Mouse (Mus musculus) forebrain, embryonic 16.5 days (tissue): ENCODE measurements around the gene Pkd1l3. TPM values are rescaled to one million over a fixed set of nuclear protein-coding genes. Genes with fewer than 3 reads are reported as not detected.

Experiments used
- ATAC-seq: fragments of 200-750 bp; cut with Nextera tagmentation; 2 replicates; pipeline ENCODE4 v1.8.0; 2017; ENCODE audit warnings: mild to moderate bottlenecking, moderate library complexity
- H3K27ac ChIP-seq: fragments of 300-500 bp; sonication (generic); 2 replicates; pipeline ENCODE4 v1.5.1; 2014; ENCODE audit warnings: low read length, control low read depth
- H3K27me3 ChIP-seq: fragments of 300-500 bp; sonication (generic); replicated peaks from 2 replicates; pipeline ENCODE4 v1.6.1; 2014; ENCODE audit warnings: low read length; ENCODE audit not compliant: control insufficient read depth, insufficient read depth
- H3K36me3 ChIP-seq: fragments of 300-500 bp; sonication (generic); 2 replicates; pipeline ENCODE4 v1.6.1; 2014; ENCODE audit not compliant: control insufficient read depth, insufficient read depth
- H3K4me1 ChIP-seq: fragments of 300-500 bp; sonication (generic); replicated peaks from 2 replicates; pipeline ENCODE4 v1.6.1; 2014; ENCODE audit warnings: low read length; ENCODE audit not compliant: control insufficient read depth, insufficient read depth
- H3K4me2 ChIP-seq: fragments of 300-500 bp; sonication (generic); 2 replicates; pipeline ENCODE4 v1.6.1; 2014; ENCODE audit warnings: mild to moderate bottlenecking, low read length, control low read depth
- H3K4me3 ChIP-seq: fragments of 300-500 bp; sonication (generic); replicated peaks from 2 replicates; pipeline ENCODE4 v1.5.1; 2014; ENCODE audit warnings: mild to moderate bottlenecking, low read length, control low read depth
- H3K9ac ChIP-seq: fragments of 300-500 bp; sonication (generic); replicated peaks from 2 replicates; pipeline ENCODE4 v1.6.1; 2014; ENCODE audit warnings: low read depth, low read length, control low read depth
- H3K9me3 ChIP-seq: fragments of 300-500 bp; sonication (generic); 2 replicates; pipeline ENCODE4 v1.6.1; 2016; ENCODE audit warnings: low read length; ENCODE audit not compliant: control insufficient read depth
- WGBS: fragments of 180-500 bp; shearing (Covaris S2); extraction: QIAGEN DNeasy Blood & Tissue Kit; methylation state at CpG from one replicate; pipeline ENCODE4 v1.1.7; 2014; 5-methylcytosine and 5-hydroxymethylcytosine counted together
- polyA plus RNA-seq: library from polyadenylated mRNA; unstranded; fragments of >200 nt; fragmentation: Nextera tagmentation; extraction: Ambion mirVana; gene quantifications from 2 replicates; pipeline ENCODE4 v1.2.1, GENCODE M21; 2015

Pkd1l3 gene
- polyA plus RNA-seq, 1 experiment from 2014 or later = 0.03 TPM

GRCm38 (mm10) chr8:109691769-109692168 lies 77.5 kb downstream of the Pkd1l3 start:
- WGBS = 39% methylated on average over 5 of the region's 5 CpGs
- Histone ChIP-seq H3K27me3 (no peaks in the 10 kb centered on the region), H3K4me2 (peak overlapping the region; percentile 75), H3K4me1 (peaks cover 19% of the 10 kb centered on the region), H3K4me3 (peak overlapping the region; percentile 100), H3K27ac (no peak overlapping the region), H3K9ac (peak overlapping the region; percentile 27; the same call in 1 of the 2 replicates), H3K9me3 (no peaks in the 10 kb centered on the region), H3K36me3 (no peaks in the 10 kb centered on the region)
- ATAC-seq = no peak

DNA sequence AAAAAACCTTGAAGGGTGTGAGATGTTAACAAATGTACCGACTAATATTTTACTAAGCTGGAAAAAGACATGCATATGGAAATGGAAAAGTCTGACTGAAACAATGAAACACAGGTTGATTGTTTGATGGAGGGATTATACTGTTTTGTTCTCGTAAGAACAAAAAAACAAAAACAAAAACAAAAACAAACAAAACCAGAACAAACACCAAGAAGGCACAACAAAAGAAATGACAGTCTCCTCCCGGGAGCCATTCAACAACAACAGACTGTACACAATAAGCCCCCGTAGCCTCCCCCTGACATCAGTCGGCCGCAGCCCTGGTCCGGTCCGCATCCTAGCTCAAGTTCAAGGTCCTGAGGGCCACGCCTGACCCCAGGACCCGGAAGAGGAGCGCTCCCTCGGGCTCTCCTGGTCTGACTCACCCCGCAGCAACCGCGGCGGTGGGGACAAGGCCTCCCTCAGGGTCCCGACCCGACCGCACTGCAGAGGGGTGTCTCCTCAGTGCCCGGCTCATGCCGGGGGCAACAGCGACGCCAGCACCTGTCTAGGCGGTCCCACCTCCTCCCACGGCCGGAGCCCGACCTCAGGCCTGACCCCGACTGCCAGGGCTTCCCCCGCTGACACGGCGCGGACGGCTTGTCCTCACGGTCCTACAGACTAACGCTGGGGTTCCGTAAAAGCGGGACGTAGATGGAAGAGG lies 78.3 kb downstream of the Pkd1l3 start:
- WGBS = under 1% methylated on average over 38 of the region's 38 CpGs

DNA sequence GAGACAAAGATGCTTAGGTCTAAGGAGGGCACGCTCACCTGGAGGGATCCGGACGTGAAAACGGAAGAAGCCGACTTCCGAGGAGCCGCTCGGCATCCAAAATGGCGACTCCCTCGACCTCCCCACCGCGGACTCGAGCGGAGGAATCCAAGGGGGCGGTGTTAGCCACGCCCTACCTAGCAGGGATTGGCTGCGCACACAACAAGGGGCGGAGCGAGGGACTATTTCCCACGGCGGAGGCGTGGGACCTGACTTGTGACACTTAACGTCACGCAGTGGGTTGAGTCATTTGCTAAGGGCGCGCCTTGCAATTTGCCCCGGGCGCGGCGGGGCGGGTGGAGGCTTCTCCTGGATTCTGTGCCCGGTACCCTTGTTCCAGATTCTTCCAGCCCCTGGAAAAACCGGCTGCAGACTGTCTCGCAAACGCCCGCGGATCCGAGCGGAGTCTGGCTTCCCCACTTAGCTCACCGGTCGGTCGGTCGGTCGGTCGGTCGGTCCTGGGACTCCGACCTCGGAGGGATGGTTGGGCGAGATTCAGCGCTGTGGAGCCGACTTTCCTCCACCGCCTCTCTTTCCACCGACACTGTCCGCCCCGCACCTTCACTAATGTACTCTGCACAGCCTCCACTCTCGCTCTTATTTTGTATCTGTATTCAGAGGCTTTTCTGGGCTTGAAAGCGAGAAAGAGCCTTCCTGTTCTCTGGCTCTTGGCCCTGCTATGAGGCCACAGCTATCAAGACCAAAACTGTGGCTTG lies 79.0 kb downstream of the Pkd1l3 start, which contains the start of gene Ist1:
Gene Ist1 (minus strand): TSS at position 115 of the 755 bp plus-strand sequence.
- WGBS = under 1% methylated on average over 57 of the region's 57 CpGs
- Histone ChIP-seq H3K27ac (peak within 1 kb of the TSS; percentile 81), H3K36me3 (no peaks in the 10 kb centered on the region), H3K27me3 (no peaks in the 10 kb centered on the region), H3K4me1 (peaks cover 19% of the 10 kb centered on the region), H3K4me2 (peak within 1 kb of the TSS; percentile 75), H3K9me3 (no peaks in the 10 kb centered on the region), H3K4me3 (peak within 1 kb of the TSS; percentile 100), H3K9ac (peak within 1 kb of the TSS; percentile 99)
- ATAC-seq = peak; percentile 98

More for the DNA sequence above, 78.3 kb downstream of the Pkd1l3 start:
- Histone ChIP-seq H3K4me1 (peaks cover 19% of the 10 kb centered on the region), H3K9ac (peak overlapping the region; percentile 99), H3K4me3 (peak overlapping the region; percentile 100), H3K4me2 (peak overlapping the region; percentile 75), H3K9me3 (no peaks in the 10 kb centered on the region), H3K27me3 (no peaks in the 10 kb centered on the region), H3K36me3 (no peaks in the 10 kb centered on the region), H3K27ac (peak overlapping the region; percentile 81)
- ATAC-seq = peak; percentile 69

DNA sequence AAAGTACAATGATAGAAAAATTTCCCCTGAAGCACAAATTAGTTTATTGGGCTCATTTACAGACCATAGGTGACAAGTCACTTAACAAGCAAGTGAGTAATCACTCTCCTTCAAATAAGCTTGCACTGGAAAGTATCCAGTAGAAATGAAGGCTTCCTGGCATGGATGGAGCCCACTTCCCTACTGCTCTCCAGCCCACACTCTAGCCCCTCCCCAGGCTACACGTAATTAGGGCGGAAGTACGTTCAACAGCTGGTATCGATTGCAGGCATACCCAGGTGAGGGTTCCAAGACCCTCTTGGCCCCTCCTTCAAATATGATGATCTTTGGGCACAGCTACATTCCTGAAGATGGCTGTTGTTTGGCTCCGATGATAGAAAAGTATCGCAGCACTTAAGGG lies 79.8 kb downstream of the Pkd1l3 start:
- Histone ChIP-seq H3K27me3 (no peaks in the 10 kb centered on the region), H3K36me3 (no peaks in the 10 kb centered on the region), H3K4me1 (peaks cover 19% of the 10 kb centered on the region), H3K9me3 (no peaks in the 10 kb centered on the region), H3K4me2 (peak overlapping the region; percentile 69; the same call in 1 of the 2 replicates), H3K27ac (no peak overlapping the region), H3K4me3 (no peak overlapping the region), H3K9ac (no peak overlapping the region)
- no peak for ATAC-seq
- 60% methylated on average over 6 of the region's 6 CpGs for WGBS

- Histone ChIP-seq H3K4me1 (peaks cover 5% of the 10 kb centered on the region; the same call in 1 of the 2 replicates), H3K9ac (no peak overlapping the region), H3K9me3 (no peaks in the 10 kb centered on the region), H3K4me2 (no peak overlapping the region), H3K27me3 (no peaks in the 10 kb centered on the region), H3K27ac (no peak overlapping the region), H3K4me3 (no peak overlapping the region), H3K36me3 (no peaks in the 10 kb centered on the region)
- ATAC-seq = no peak
- 70% methylated on average over 1 of the region's 1 CpGs for WGBS
Measured at GRCm38 (mm10) chr8:109697754-109698153, 83.4 kb downstream of the Pkd1l3 start.

- no peak for ATAC-seq
Measured at GRCm38 (mm10) chr8:109698477-109698876, 84.2 kb downstream of the Pkd1l3 start.

DNA sequence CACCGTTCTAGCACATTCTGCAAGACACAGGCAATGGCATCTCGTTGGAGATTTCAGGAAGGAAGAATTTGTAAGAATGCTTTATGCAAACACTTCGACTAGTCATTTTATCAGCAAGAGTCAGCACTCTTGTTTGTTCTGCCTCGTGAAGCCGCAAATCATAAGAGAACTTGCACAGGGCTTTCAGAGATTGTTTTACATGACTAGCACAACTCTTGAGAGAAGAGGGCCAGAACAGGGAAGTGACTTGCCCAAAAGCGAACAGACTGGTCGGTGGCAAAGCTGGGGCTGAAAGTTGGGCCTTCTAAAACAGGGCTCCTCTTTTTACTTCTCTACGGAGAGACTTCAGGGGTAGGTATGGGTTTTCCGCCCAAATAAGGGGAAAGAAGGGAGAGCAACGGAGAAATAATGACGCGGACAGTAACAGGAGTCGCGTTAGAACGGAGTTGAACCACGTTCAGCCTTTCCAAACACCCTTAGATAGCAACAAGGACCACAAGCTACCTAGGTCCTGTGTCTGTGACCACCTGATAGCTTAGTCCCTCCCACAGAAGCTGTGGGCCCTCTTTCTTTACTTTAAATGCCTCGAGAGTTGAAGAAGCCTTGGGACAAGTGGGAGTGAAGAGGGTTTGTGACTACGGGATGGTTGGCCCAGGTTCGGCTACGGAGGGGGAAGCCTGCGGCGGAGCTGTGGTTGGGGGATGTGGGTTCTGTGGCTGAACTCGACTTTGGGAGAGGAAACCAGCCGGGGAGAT lies 90.4 kb downstream of the Pkd1l3 start:
- no peaks in the 10 kb centered on the region for H3K9me3 ChIP-seq
- H3K4me3 ChIP-seq = peak overlapping the region; percentile 94
- H3K4me2 ChIP-seq = peak overlapping the region; percentile 56
- H3K27me3 ChIP-seq = no peaks in the 10 kb centered on the region
- H3K4me1 ChIP-seq = peaks cover 32% of the 10 kb centered on the region
- no peak for ATAC-seq
- peaks cover 10% of the 10 kb centered on the region; the same call in 1 of the 2 replicates for H3K36me3 ChIP-seq
- no peak overlapping the region for H3K27ac ChIP-seq
- WGBS = 10% methylated on average over 24 of the region's 24 CpGs
- peak overlapping the region; percentile 100 for H3K9ac ChIP-seq

More at GRCm38 (mm10) chr8:109698477-109698876, 84.2 kb downstream of the Pkd1l3 start:
- 74% methylated on average over 3 of the region's 3 CpGs for WGBS
- no peak overlapping the region for H3K4me3 ChIP-seq
- H3K27me3 ChIP-seq = no peaks in the 10 kb centered on the region
- no peaks in the 10 kb centered on the region for H3K36me3 ChIP-seq
- H3K27ac ChIP-seq = no peak overlapping the region
- H3K9ac ChIP-seq = no peak overlapping the region
- H3K4me2 ChIP-seq = no peak overlapping the region
- H3K9me3 ChIP-seq = no peaks in the 10 kb centered on the region
- H3K4me1 ChIP-seq = peaks cover 5% of the 10 kb centered on the region; the same call in 1 of the 2 replicates

DNA sequence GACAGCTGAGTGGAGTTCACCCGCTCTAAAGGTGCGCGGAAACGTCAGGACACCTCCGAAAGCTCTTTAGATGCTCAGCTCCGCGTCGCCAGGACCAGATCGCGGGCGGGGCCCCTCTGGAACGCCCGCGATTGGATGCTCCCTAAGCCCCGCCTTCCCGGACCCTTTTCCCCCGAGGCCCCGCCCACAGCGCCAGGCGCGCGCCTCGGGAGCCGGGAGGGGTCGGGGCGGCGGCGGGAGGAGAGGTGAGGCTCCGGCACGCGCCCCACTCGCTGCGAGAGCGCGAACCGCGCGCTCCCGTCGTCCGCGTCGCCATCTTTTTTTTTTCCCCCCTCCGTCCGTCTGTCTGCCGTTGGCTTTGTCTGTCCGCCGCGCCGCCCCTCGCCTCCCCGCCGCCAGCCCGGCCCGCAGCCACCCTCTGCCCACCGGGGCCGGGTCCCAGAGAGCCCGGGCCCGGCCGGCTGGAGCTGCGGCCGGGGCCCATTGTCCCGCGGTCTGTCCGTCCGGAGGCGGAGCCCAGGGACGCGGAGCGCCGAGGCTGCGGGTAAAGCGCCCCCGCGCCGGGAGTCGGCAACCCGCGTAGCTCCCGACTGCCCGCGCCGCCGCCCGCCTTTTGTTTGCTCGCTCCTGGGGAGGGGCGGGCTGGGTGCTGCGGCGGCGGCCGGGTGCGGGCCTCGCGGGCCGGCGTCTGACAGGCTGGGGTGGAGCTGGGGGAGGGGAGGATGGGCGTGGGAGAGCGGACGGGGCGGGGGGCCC lies 91.2 kb downstream of the Pkd1l3 start, which contains the start of gene Zfp821:
Gene Zfp821 (plus strand): TSS at position 227 of the 756 bp plus-strand sequence.
- peak within 1 kb of the TSS; percentile 100 for H3K9ac ChIP-seq
- H3K27ac ChIP-seq = peak within 1 kb of the TSS; percentile 97
- peak within 1 kb of the TSS; percentile 94 for H3K4me3 ChIP-seq
- H3K36me3 ChIP-seq = peaks cover 14% of the 10 kb centered on the region
- H3K4me2 ChIP-seq = peak within 1 kb of the TSS; percentile 86
- no peaks in the 10 kb centered on the region for H3K9me3 ChIP-seq
- ATAC-seq = peak; percentile 85
- H3K27me3 ChIP-seq = no peaks in the 10 kb centered on the region
- peaks cover 32% of the 10 kb centered on the region for H3K4me1 ChIP-seq
- WGBS = under 1% methylated on average over 58 of the region's 100 CpGs
